Mouse (Mus musculus) frontal cortex, postnatal 36 days (tissue): ENCODE data around the gene Slc17a4.

Experiments
- DNase-seq, 2 experiments: peaks; one replicate each; pipeline ENCODE4 v3.0.0; 2022; ENCODE audit warnings: low spot score in 2 of 2

The Slc17a4 gene

DNA sequence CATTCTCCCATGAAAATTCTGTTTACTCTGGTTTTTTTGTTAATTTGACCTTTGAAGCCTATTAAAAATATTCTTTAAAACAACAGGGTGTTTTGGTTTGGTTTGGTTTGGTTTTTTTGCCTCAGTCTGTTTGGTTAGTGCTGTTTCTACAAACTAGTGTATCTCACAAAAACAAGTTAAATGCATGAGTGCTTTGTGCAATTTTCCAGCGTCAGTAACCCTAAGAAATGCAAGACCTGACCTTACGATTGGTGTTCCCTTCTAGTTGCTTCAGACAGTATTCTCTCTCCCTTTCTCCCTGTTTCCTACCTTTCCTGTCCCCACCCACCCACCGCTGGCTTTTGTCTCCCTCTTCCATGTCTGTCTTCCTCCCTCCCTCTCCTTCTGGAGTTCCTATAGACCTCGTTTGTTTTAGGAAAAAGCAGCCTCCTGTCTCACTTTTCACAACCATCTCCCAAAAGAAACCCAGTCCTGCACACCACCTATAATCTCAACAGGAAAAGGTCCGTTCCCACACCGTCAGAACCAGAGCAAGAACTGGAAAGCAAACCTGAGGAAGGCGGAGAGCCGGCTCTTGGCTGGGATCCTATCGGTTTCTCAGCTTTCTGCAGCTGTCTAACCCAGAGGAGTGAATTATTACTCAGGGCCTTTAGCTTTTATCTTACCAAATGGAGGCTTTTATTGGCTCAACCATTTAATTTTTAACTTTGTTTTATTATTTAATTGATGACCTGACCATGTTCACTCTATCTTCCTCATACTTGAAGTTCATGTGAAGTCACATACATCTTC, at the start of gene Slc17a4:
Slc17a4 (minus strand) TSS at position 634 of the 792 bp plus-strand sequence.
- no peak for DNase-seq

DNA sequence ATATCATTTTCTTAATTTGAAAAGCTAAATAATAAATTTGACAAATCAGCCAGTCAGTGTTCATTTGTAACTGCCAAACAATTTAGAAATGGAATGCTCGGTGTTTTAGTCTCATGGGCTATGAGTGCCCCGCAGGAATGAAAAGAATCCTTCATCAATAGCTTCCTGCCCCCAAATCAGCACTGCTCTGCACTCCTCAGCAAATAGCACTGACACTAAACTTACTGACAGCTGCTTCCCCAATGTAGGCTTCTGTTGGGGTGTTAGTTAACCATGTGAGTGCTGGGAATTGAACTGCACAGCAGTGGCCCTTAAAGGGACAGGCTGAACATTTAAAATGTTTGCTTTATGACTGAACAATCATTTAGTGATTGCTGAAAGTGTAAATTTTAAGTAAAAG, 45.0 kb upstream of the Slc17a4 start:
- DNase-seq: no peak

DNA sequence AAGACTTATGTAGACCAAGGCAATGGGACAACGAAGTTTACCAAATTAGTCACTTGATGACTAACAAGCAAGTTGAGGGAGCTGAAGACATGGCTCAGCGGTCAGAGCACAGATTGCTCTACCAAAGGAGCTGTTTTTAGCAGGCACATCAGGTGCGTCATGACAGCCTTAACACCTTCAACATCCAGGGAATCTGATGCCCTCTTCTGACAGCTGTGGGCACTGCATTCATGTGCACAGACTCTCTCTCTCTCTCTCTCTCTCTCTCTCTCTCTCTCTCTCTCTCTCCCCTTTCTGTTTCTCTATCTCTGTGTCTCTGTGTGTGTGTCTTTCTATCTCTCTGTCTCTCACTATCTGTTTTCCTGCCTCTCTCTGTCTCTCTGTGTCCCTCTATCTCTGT, 36.1 kb upstream of the Slc17a4 start:
- DNase-seq: no peak

DNA sequence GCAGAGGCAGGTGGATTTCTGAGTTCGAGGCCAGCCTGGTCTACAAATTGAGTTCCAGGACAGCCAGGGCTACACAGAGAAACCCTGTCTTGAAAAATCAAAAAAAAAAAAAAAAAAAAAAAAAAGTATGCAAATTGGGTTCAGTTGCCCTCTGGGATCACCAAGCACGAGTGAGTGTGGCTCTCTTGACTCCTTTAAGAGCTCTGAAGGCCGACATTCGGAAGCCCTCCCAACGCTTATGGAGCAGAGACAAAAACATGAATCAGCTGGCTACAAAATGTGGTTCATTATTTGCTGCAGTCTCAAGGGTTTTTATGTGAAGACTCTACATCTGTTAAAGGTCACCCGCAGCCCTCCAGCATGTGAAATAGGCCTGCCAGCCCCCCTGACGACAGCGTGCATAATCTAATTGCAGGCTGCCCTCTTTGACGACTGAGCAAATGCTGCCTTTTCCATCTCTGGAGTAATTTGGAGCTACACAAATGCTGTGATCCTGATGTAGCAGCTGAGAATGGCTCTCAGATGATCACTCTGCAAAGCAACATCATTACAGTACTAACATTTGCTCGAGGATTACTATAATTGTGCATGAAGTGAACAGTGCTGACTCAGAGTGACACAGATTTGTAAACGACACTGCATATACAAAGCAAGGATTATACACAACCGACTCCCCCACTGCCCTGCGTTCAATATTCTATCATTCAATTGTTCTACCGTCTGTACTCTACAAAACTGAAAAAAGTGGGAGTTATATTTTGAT, 34.9 kb upstream of the Slc17a4 start:
- no peak for DNase-seq

DNA sequence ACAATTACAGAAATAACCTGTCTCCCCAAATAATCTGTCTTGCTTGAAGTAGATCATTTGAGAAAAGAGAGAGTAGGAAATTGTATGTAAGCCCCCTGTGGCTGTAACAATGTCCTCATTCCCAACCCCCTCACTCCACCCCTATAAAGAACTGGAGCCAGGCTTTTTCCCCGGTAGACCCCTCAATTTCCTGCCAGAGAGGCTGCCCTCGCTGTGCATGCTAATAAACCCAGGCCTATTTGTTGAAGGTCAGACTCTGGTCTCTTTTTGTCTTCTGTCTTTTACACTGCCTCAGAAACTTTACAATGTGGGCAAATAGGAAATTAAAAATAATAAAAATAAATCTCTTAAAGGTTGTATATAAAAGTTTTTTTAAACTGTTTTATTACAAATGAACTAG, 31.4 kb upstream of the Slc17a4 start:
- DNase-seq: no peak

DNA sequence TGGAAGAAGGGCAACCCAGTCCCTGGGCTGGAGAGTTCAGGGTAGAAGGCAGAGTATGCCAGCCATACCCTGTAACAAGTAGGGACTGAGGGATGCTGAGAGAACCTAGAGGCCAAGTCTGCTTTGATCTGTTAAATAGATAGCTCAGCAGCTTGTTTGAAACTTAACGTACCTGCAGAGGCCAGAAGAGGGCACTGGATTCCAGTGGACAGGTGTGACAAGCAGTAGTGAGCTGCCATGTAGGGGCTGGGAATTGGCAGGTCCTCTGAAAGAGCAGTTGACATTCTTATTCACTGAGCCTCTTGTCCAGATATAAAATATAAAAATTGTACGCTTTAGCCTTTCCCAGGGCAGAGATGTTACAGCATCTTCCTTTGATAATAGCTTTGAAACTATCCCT, 28.1 kb upstream of the Slc17a4 start:
- DNase-seq: no peak

DNA sequence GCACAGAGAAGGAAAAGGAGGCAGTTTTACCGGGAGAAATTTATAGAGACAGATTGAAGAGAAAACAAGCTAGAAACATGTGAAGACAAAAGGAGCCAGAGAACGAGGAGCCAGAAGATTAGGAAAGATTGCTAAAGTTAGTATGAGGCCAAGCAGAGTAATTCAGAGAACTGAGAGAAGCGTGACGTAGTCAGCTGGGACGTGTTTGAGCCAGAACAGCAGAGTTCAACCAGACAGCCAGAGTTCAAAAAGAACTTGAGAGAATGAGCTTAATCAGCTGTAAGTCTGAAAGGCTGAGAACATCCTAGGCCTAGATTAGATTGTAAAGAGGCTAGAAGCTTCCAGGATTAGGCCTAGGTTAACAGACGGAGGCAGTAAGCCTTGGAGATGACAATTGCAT, 25.5 kb upstream of the Slc17a4 start:
- no peak for DNase-seq

DNA sequence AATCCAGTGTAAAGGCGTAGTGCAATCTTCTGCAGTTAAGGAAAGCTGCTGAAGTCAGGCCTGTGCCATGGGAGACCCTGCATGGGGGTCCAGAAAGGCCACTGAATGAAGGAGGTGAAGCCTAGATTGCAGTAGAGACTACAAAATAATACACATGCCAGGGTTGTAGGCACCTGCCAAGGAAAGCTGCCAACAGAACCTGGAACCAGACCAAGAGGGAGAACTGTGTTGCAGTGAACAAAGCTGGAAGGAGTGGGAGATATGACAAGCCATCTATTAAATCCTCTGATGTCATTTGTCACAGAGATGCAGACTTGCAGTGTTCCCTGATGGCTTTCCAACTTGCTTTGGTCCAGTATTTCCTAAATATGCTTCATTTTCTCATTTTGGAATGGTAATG, 23.9 kb upstream of the Slc17a4 start:
- DNase-seq: peak; percentile 19 to 26

DNA sequence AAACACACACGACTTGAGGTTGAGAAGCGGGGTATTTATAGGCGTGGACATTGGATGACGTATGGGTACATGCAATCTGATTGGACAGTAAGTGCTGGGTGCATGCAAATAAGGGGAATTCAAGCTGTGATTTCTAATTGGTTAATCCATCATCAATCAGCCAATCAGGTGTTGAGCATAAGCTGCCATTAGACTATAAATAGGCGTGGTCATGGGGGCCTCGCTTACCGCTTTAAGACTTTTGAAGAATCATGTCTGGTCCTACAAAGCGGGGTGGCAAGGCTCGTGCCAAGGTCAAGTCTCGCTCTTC, 19.4 kb upstream of the Slc17a4 start, which contains the start of gene Hist1h2aa:
Hist1h2aa (plus strand) TSS at position 252 of the 310 bp plus-strand sequence.
- DNase-seq: no peak

DNA sequence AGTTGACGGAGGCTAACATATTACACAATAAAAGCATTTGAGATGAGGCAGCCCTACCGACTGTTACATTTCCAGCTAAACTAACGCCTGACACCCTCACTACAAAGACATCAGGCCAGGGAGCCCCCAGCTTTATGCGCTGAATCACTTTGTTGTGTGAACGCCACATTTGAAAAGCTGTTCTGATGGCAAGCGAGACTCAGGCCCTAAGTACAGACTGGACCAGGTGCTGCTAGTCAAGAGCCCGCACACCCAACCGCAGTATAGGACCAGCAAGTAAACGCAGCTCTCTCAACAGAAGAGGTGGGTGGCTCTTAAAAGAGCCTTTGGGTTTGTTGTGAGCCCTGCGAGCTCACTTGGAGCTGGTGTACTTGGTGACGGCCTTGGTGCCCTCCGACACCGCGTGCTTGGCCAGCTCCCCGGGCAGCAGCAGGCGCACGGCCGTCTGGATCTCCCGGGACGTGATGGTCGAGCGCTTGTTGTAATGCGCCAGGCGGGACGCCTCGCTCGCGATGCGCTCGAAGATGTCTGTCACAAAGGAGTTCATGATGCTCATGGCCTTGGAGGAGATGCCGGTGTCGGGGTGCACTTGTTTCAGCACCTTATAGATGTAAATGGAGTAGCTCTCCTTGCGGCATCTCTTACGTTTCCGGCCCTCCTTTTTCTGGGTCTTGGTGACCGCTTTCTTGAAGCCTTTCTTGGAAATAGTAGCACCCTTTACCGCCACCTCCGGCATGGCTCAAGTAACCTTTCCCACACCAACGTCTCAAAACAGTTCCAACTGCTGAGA, 18.8 kb upstream of the Slc17a4 start, which contains the start of gene Hist1h2ba:
Hist1h2ba (minus strand) TSS at position 736 of the 790 bp plus-strand sequence.
- DNase-seq: no peak

DNA sequence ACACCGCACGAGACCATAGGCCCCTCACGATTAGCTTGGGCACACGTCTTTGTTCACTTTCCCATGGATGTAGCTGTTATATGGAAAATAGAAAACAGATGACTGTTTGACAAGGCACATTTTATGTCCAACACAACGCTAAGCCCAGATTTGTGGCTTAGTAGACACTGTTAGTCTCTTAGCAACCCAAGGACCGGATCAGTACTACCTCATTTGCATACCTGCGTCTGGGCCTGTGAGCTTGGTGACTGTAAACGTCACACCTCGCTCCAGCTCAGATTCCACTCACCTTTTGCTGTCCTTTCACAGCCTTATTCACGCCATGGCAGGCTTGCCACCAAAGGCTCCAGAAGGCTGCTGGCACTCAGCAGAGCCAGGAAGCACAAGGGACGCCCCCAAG, 16.1 kb upstream of the Slc17a4 start:
- no peak for DNase-seq

DNA sequence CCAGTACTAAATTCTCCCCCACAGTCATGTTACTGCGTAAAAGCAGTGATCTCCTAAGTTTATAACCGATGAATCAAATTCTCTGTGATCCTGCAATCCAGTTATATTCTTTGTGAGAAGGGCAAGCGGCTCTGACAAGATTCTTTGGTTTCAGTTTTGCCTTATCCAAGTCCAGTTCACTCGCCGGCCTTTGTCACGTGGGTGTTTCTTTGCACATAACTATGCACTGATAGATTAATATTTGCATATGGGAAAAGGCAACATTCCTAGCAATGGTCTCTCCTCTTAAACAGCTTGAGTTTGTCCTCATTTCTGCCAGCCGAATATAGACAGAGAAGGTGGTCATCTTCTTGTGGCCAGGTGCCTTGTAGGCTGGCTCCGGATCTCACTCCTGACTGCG, 15.7 kb upstream of the Slc17a4 start:
- DNase-seq: no peak

DNA sequence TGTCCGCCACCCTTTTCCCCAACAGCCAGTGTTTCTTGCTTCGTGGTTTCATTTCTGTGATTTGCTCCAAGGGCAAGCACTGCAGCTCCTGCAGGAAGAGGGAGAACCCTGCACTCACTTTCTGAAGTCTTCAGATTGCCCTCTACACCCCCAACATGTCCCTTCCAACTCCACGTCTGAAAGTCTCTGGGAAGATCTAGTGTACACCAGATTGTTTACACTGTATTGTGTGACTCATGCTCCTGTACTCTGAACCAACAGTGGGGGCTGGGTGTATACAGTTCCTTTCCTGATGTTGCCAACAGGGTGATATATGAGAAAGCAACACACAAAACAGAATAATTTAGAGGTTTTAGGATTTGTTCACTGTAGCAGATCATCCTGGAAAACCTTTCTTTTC, 13.8 kb upstream of the Slc17a4 start:
- DNase-seq: peak in 1 of 2 experiments; percentile 3

DNA sequence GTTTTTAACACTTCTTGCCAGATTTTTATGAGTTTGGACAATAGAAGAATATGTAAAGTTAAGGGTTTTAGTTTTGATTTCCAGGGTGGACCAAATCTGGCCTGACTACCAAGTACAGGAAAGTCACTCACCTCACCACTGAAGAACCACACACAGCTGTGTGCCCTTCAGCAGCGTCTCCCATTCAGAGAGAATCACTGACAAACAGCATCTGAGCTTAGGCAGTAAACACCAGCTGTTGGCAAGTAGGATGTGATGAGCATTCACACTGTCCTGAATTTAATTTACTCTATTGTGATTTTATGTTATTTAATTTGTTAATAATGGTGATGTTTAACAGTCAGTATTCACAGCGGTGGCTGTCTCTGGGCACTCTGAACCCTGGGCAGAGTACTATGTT, 11.0 kb upstream of the Slc17a4 start:
- no peak for DNase-seq

DNA sequence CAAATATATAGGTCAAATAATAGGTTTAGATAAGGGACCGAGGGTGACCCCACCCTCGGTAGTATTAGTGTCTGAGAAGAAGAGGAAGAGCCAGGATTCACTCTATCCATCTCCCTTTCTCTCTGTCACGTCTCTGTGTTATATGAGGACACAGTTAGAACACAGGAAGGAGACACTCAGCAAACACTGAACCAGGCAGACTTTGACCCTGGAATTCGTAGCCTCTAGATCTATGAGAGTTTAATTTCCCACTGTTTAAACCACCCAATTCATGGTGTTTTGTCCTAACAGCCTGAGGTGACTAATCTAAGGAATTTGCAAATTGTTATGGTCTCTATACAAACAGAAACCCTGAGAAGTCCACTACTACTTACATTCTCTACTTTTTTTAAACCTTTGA, 2.9 kb upstream of the Slc17a4 start:
- no peak for DNase-seq

DNA sequence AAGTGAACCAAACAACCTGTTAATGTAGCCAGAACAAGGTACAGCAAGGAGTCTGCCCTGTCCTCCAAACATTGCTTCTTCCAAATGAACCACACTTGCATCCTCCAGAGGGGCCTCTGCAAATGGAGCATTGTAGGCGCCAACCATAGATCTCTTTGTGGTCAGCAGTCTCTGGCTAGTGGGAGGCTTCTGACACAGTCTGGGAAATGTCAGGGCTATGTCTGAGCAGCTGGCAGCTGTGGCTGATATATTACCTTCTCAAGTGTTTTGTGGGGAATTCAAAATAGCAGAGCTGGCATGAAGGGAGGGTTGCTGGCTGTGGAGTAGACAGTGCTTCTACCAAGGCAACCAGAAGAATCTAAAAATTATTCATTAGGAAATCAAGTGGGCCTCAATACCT, 1.3 kb upstream of the Slc17a4 start:
- no peak for DNase-seq

DNA sequence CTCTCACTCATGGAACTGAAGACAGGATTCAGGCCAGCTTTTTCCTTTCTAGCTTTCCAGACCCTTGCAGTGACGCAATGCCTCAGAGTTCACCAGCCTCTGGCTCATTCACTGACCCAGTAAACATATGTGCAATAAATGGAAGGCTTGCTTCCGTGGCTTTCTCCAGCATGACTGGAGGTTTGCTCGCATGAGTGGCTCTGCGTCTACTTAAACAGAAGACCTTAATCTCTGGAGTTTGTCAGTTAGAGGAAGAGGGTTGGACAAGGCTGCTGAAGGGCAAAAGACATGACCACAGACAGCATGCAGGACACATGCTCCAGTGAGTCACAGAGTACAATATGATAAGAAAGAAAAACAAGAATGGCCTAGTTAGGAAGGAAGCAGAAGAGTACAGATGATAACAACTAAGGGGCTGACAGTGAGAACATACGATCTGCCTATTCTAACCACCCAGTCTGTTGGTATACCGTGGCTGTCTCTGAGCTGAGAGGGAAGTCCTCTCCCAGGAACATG, 960 bp downstream of the Slc17a4 start:
- DNase-seq: no peak

DNA sequence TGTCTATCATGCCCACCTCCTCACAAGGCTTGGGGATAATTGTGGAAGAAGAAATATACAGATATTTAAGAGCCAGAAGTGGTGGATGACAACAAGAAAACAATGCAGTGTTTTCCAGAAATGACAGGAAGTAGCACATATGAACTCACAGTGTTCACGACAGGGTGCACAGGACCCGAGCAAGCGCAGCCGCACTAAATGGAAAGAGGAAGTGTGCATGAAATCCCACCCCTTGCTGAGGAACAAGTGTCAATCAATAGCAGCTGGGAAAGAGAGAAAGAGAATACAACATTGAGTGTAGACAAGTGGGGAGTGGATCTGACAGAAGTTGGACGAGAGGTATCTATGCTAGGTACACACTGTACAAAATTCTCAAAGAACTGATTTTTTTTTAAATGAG, 3.5 kb downstream of the Slc17a4 start:
- no peak for DNase-seq

DNA sequence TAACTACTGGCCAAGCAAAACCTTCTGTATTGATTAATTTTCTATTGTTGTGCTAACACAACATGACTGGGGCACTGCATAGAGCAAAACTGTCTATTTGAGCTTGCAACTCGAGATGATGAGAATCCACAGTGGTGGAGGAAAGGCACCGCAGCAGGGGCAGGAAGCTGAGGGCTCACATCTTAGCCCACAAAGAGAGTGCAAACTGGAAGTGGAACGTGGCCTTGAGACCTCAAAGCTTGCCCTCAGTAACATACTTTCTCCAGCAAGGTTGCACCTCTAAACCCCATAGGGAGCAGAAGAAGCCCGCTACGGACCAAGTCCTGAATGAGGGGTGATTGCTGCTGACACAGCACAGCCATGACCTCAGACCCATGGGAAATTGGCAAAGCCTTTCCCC, 4.7 kb downstream of the Slc17a4 start:
- DNase-seq: no peak

DNA sequence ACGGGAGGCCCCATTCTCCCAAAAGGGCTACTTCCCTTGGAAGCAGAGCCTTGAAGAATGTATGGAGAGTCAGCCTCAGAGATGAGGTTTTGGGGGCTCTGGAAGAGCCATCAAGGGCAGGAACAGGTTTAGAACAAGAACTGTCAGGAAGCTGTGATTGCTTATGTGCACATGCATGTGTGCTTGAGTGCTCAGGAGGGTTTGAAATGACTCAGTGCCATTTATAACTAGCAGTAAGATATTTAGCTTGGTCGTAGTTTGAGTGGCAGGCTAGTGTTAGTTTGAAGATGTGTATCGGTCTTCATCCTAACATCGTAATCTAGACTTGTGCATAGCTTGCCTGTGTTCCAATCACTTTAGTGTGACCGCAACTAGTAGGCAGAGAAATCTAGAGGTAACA, 7.9 kb downstream of the Slc17a4 start:
- no peak for DNase-seq

DNA sequence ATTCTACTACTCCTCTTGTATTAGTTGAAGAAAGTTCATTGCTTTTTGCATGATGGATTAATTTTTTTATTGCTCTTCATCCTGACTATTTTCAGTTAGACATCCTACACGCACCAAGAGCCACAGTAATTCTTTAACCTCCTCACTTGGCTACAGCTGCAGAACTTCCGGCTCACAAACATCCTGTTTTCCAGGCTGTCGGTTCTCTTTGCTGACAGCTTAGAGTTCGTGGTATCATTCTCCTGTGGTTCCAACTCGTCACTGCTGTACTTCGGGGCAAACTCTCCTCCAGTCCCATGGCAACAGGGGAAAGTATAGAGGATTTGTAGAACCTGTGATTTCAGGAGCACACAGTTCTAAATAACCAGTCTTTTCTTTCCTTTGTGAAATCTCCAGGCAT, 16.6 kb downstream of the Slc17a4 start:
- no peak for DNase-seq

DNA sequence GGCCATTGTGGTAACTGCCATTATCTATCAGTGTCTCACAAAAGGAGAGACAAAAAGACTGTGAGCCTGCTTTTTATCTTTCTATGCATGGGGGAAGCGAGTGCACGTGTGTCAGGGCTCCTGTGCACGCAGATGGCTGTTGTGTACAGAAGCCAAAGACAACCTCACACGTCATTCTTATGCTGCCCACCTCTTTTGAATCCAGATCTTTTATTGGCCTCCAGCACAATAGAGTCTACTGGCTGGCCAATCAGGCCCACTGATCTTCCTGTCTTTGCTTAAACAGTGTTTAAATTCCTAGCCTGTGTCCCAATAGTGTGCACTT, 21.6 kb downstream of the Slc17a4 start:
- DNase-seq: no peak
